ENCODE assay signal across 25 mouse cellular contexts in genomic region chr12:85292288-85292687, GRCm38 (mm10). TPM values are rescaled to one million over a fixed set of nuclear protein-coding genes. Genes with fewer than 3 reads are reported as not detected.
A peak's percentile ranks its signal among the peaks of the same experiment; 100 is the strongest.
DNase-seq lines count a peak whose midpoint lies in the region; ATAC-seq and TF ChIP-seq lines count a peak whose summit lies in the region.
"Had no signal": no experiment of that assay in that cellular context is flagged by ENCODE, and none has a peak within 500 bp of the region (broad histone marks: within the 10 kb centered on the region; RNA-seq: fewer than 3 reads in every experiment).

No protein-coding gene starts in this region.

- in situ Hi-C loops in CH12.LX (cut with MboI; ENCODE audit: low pct_ligation_motif_present, low pct_unique_long_range_greater_than_20kb, low sequenced_read_pairs) = loop anchor here (10.0 kb wide), 1 partner anchor 127 kb away; no protein-coding TSS in a partner anchor

- dilution Hi-C loops in CH12.LX (cut with MboI; ENCODE audit: extremely low pct_ligation_motif_present, extremely low pct_unique_long_range_greater_than_20kb, low sequenced_read_pairs) = no loop called here

- peaks cover 2% of the 10 kb centered on the region; the same call in 1 of the 2 replicates for H3K27me3 ChIP-seq in heart, embryonic 16.5 days (ENCODE audit: control insufficient read depth, insufficient read depth, low read length)
- no peaks in the 10 kb centered on the region for H3K27me3 ChIP-seq in kidney, postnatal 0 days (ENCODE audit: insufficient read depth, low read length)
- no peaks in the 10 kb centered on the region for H3K27me3 ChIP-seq in midbrain, embryonic 11.5 days (ENCODE audit: control insufficient read depth, insufficient read depth, low read length)
- peaks cover 23% of the 10 kb centered on the region for H3K27me3 ChIP-seq in midbrain, embryonic 10.5 days (ENCODE audit: low read depth, poor library complexity, severe bottlenecking)
- H3K27me3 ChIP-seq in CH12.LX (replicated peaks) = peaks cover 13% of the 10 kb centered on the region

- peaks cover 8% of the 10 kb centered on the region for H3K36me3 ChIP-seq in heart, embryonic 16.5 days (ENCODE audit: control insufficient read depth, insufficient read depth)
- H3K36me3 ChIP-seq in kidney, postnatal 0 days (ENCODE audit: insufficient read depth, low read length) = no peaks in the 10 kb centered on the region
- H3K36me3 ChIP-seq in midbrain, embryonic 11.5 days (ENCODE audit: control insufficient read depth, insufficient read depth, low read length) = no peaks in the 10 kb centered on the region
- no peaks in the 10 kb centered on the region for H3K36me3 ChIP-seq in midbrain, embryonic 10.5 days
- no peaks in the 10 kb centered on the region for H3K36me3 ChIP-seq in CH12.LX (replicated peaks in 1 of 2; ENCODE audit: control insufficient read depth in 1 of 2, insufficient read depth in 1 of 2, low read length in 1 of 2)
- H3K36me3 ChIP-seq: embryonic facial prominence, embryonic 13.5 days; embryonic facial prominence, embryonic 15.5 days; forebrain, embryonic 12.5 days had no signal

- no peak for TF ChIP-seq CTCF in kidney, postnatal 0 days (IDR thresholded peaks at IDR 0.05; ENCODE audit: low read depth)
- no peak for TF ChIP-seq CTCF in CH12.LX (conservative IDR thresholded peaks at IDR 0.05 in 1 of 2, IDR thresholded peaks at IDR 0.05 in 1 of 2; ENCODE audit: low read depth in 2 of 2, low read length in 2 of 2)

- DNase-seq in heart, adult 8-10 months (ENCODE audit: low spot score) = no peak
- no peak for DNase-seq in kidney, postnatal 0 days (ENCODE audit: low spot score)
- DNase-seq in kidney, adult 11 months = no peak
- DNase-seq in midbrain, embryonic 11.5 days (ENCODE audit: low spot score, missing footprints) = peak; percentile 54
- DNase-seq in midbrain, embryonic 10.5 days (ENCODE audit: low spot score) = no peak
- no peak for DNase-seq in CH12.LX (ENCODE audit: extremely low read depth)
- DNase-seq: adrenal gland, adult 2 months; adrenal gland, postnatal 10 days; adrenal gland, postnatal 25 days; B cell, adult 2 months; cerebellum, adult 11 months; cerebellum, adult 18-20 months; cerebellum, adult 8-10 months; cerebellum, adult 9-11 months; cerebellum, postnatal 14 days; cerebellum, postnatal 36 days; embryo, embryonic 11 days had no signal

- no peak for ATAC-seq in heart, embryonic 16.5 days (replicated peaks; ENCODE audit: extremely low read depth, insufficient read depth, low FRiP score)
- no peak for ATAC-seq in kidney, postnatal 0 days (replicated peaks; ENCODE audit: low FRiP score, low read depth)
- ATAC-seq in midbrain, embryonic 11.5 days (ENCODE audit: low FRiP score) = no peak
- ATAC-seq: CD4-positive, CD25-positive, alpha-beta regulatory T cell, adult 4 months; forebrain, embryonic 14.5 days had no signal

- no peak for TF ChIP-seq POLR2A in CH12.LX (IDR thresholded peaks at IDR 0.05; ENCODE audit: low read depth, low read length)

- no peak for TF ChIP-seq EP300 in CH12.LX (IDR thresholded peaks at IDR 0.05; ENCODE audit: low read length)

- H3K79me2 ChIP-seq in CH12.LX (replicated peaks; ENCODE audit: control insufficient read depth, extremely low read depth, insufficient read depth, poor library complexity, severe bottlenecking) = no peaks in the 10 kb centered on the region

- H3K9ac ChIP-seq in heart, embryonic 16.5 days (ENCODE audit: low read length) = no peak overlapping the region
- no peak overlapping the region for H3K9ac ChIP-seq in kidney, postnatal 0 days (ENCODE audit: low read depth, low read length)
- no peak overlapping the region for H3K9ac ChIP-seq in midbrain, embryonic 11.5 days (ENCODE audit: low read length)
- peak overlapping the region; percentile 21; the same call in 1 of the 2 replicates for H3K9ac ChIP-seq in CH12.LX (ENCODE audit: insufficient read depth, low read depth)
- H3K9ac ChIP-seq: embryonic facial prominence, embryonic 13.5 days; embryonic facial prominence, embryonic 15.5 days; forebrain, embryonic 12.5 days had no signal

- H3K4me2 ChIP-seq in heart, embryonic 16.5 days (ENCODE audit: low read depth, low read length) = peak overlapping the region; percentile 12; the same call in 1 of the 2 replicates
- H3K4me2 ChIP-seq in kidney, postnatal 0 days (ENCODE audit: low read length) = no peak overlapping the region
- no peak overlapping the region for H3K4me2 ChIP-seq in midbrain, embryonic 11.5 days
- H3K4me2 ChIP-seq in CH12.LX (ENCODE audit: insufficient read depth, low read depth, poor library complexity, severe bottlenecking) = peak overlapping the region; percentile 26; the same call in 1 of the 2 replicates
- H3K4me2 ChIP-seq: embryonic facial prominence, embryonic 13.5 days; embryonic facial prominence, embryonic 15.5 days; forebrain, embryonic 12.5 days had no signal

- no peak for TF ChIP-seq RAD21 in CH12.LX (IDR thresholded peaks at IDR 0.05; ENCODE audit: low read depth, low read length)

- no peak overlapping the region for H3K4me3 ChIP-seq in heart, embryonic 16.5 days (ENCODE audit: low read length)
- H3K4me3 ChIP-seq in kidney, postnatal 0 days (replicated peaks; ENCODE audit: low read depth, low read length) = no peak overlapping the region
- no peak overlapping the region for H3K4me3 ChIP-seq in midbrain, embryonic 11.5 days (ENCODE audit: low read depth, low read length)
- H3K4me3 ChIP-seq in midbrain, embryonic 10.5 days = no peak overlapping the region
- H3K4me3 ChIP-seq in CH12.LX (replicated peaks in 1 of 3; ENCODE audit: low read depth in 2 of 3, low read length in 2 of 3, poor library complexity in 1 of 3) = no peak overlapping the region
- H3K4me3 ChIP-seq: embryonic facial prominence, embryonic 13.5 days; embryonic facial prominence, embryonic 15.5 days; erythroblast, embryonic 14.5 days; forebrain, embryonic 10.5 days; forebrain, embryonic 12.5 days had no signal

- H3K27ac ChIP-seq in heart, embryonic 16.5 days (ENCODE audit: low read length) = 0 out of 2 replicates have a peak overlapping the region, but pooled peaks have one; percentile 4
- 0 out of 2 replicates have a peak overlapping the region, but pooled peaks have one; percentile 39 for H3K27ac ChIP-seq in kidney, postnatal 0 days
- no peak overlapping the region for H3K27ac ChIP-seq in midbrain, embryonic 11.5 days (ENCODE audit: low read depth, low read length)
- no peak overlapping the region for H3K27ac ChIP-seq in midbrain, embryonic 10.5 days (replicated peaks)
- H3K27ac ChIP-seq in CH12.LX (ENCODE audit: insufficient read depth, low read depth) = no peak overlapping the region; the same call in 1 of the 2 replicates
- H3K27ac ChIP-seq: embryonic facial prominence, embryonic 13.5 days; embryonic facial prominence, embryonic 15.5 days; forebrain, embryonic 10.5 days; forebrain, embryonic 12.5 days had no signal

- peaks cover 12% of the 10 kb centered on the region for H3K9me3 ChIP-seq in heart, embryonic 16.5 days (replicated peaks; ENCODE audit: control insufficient read depth, low read length)
- H3K9me3 ChIP-seq in kidney, postnatal 0 days (replicated peaks; ENCODE audit: low read length) = peaks cover 7% of the 10 kb centered on the region; the same call in 1 of the 2 replicates
- no peaks in the 10 kb centered on the region for H3K9me3 ChIP-seq in midbrain, embryonic 11.5 days (ENCODE audit: control insufficient read depth, low read length)
- peaks cover 10% of the 10 kb centered on the region; the same call in 1 of the 2 replicates for H3K9me3 ChIP-seq in midbrain, embryonic 10.5 days (replicated peaks)
- peaks cover 12% of the 10 kb centered on the region for H3K9me3 ChIP-seq in CH12.LX (replicated peaks; ENCODE audit: low read length)
- H3K9me3 ChIP-seq: embryonic facial prominence, embryonic 15.5 days had no signal

- H3K4me1 ChIP-seq in heart, embryonic 16.5 days (ENCODE audit: control insufficient read depth, insufficient read depth, low read length) = peaks cover 13% of the 10 kb centered on the region
- peaks cover 19% of the 10 kb centered on the region for H3K4me1 ChIP-seq in kidney, postnatal 0 days (replicated peaks; ENCODE audit: insufficient read depth, low read length)
- peaks cover 4% of the 10 kb centered on the region; the same call in 1 of the 2 replicates for H3K4me1 ChIP-seq in midbrain, embryonic 11.5 days (ENCODE audit: control insufficient read depth, insufficient read depth, low read length)
- H3K4me1 ChIP-seq in midbrain, embryonic 10.5 days = peaks cover 22% of the 10 kb centered on the region
- peaks cover 7 to 28% of the 10 kb centered on the region in 2 experiments; a peak in 3 of 4 replicates for H3K4me1 ChIP-seq in CH12.LX (ENCODE audit: control insufficient read depth in 1 of 2, insufficient read depth in 2 of 2)

- WGBS in heart, embryonic 16.5 days = 46% methylated on average over 6 of the region's 6 CpGs
- WGBS in kidney, postnatal 0 days = 77% methylated on average over 6 of the region's 6 CpGs
- 83% methylated on average over 6 of the region's 6 CpGs for WGBS in midbrain, embryonic 11.5 days
- 88% methylated on average over 6 of the region's 6 CpGs for WGBS in midbrain, embryonic 10.5 days

RNA-seq across cellular contexts. Expression of gene Zc2hc1c, which starts 3.9 kb away (rescaled TPM):
- 2.1 and 2.2 TPM in 2 replicates for polyA plus RNA-seq in heart, embryonic 16.5 days (2015; fragmentation: Nextera tagmentation; extraction: Ambion mirVana)
- total RNA-seq in heart, adult 8-10 months (2022) = 1 to 10 TPM; 2.6 to 3.2 (median 2.6) TPM
- 3.5 TPM in 2 replicates for polyA plus RNA-seq in kidney, postnatal 0 days (2015; fragmentation: Nextera tagmentation; extraction: Ambion mirVana)
- polyA plus RNA-seq in midbrain, embryonic 11.5 days (2014; fragmentation: Nextera tagmentation; extraction: Ambion mirVana) = 1.0 TPM in 2 replicates
- polyA plus RNA-seq in midbrain, embryonic 10.5 days (2016; fragmentation: Nextera tagmentation; extraction: Ambion mirVana) = 1.2 and 1.5 TPM in 2 replicates
- 0.08 and 0.13 TPM in 2 replicates for total RNA-seq in CH12.LX (2012; rRNA removed)
- total RNA-seq in CH12.LX (2014; rRNA removed) = not detected in 2 replicates
- 0.13 and 0.19 TPM in 2 replicates for polyA plus RNA-seq in CH12.LX (2012; ENCODE audit: insufficient read length, low read depth)

RNA-seq across cellular contexts. Expression of gene Acyp1, which starts 4.0 kb away (rescaled TPM):
- polyA plus RNA-seq in heart, embryonic 16.5 days (2015; fragmentation: Nextera tagmentation; extraction: Ambion mirVana) = 63.2 and 71.1 TPM in 2 replicates
- 10 to 100 TPM; 20.6 to 27.9 (median 22.9) TPM for total RNA-seq in heart, adult 8-10 months (2022)
- polyA plus RNA-seq in kidney, postnatal 0 days (2015; fragmentation: Nextera tagmentation; extraction: Ambion mirVana) = 79.6 and 87.7 TPM in 2 replicates
- 68.0 and 69.5 TPM in 2 replicates for polyA plus RNA-seq in midbrain, embryonic 11.5 days (2014; fragmentation: Nextera tagmentation; extraction: Ambion mirVana)
- polyA plus RNA-seq in midbrain, embryonic 10.5 days (2016; fragmentation: Nextera tagmentation; extraction: Ambion mirVana) = 60.3 and 61.4 TPM in 2 replicates
- 22.7 and 27.5 TPM in 2 replicates for total RNA-seq in CH12.LX (2012; rRNA removed)
- 34.0 and 37.2 TPM in 2 replicates for total RNA-seq in CH12.LX (2014; rRNA removed)
- 10.7 and 15.3 TPM in 2 replicates for polyA plus RNA-seq in CH12.LX (2012; ENCODE audit: insufficient read length, low read depth)

RNA-seq across cellular contexts. Expression of gene Mlh3, which starts 21.9 kb away (rescaled TPM):
- 6.4 and 7.4 TPM in 2 replicates for polyA plus RNA-seq in heart, embryonic 16.5 days (2015; fragmentation: Nextera tagmentation; extraction: Ambion mirVana)
- 10 to 100 TPM in 2 of 4 experiments, 1 to 10 TPM in 2; 9.4 to 11.3 (median 10.3) TPM for total RNA-seq in heart, adult 8-10 months (2022)
- 7.1 and 7.3 TPM in 2 replicates for polyA plus RNA-seq in kidney, postnatal 0 days (2015; fragmentation: Nextera tagmentation; extraction: Ambion mirVana)
- 10.1 and 10.4 TPM in 2 replicates for polyA plus RNA-seq in midbrain, embryonic 11.5 days (2014; fragmentation: Nextera tagmentation; extraction: Ambion mirVana)
- polyA plus RNA-seq in midbrain, embryonic 10.5 days (2016; fragmentation: Nextera tagmentation; extraction: Ambion mirVana) = 8.2 and 8.8 TPM in 2 replicates
- total RNA-seq in CH12.LX (2012; rRNA removed) = 6.1 and 7.8 TPM in 2 replicates
- total RNA-seq in CH12.LX (2014; rRNA removed) = 8.2 and 9.8 TPM in 2 replicates
- 6.7 and 8.3 TPM in 2 replicates for polyA plus RNA-seq in CH12.LX (2012; ENCODE audit: insufficient read length, low read depth)

RNA-seq across cellular contexts. Expression of gene Nek9, which starts 46.9 kb away (rescaled TPM):
- polyA plus RNA-seq in heart, embryonic 16.5 days (2015; fragmentation: Nextera tagmentation; extraction: Ambion mirVana) = 19.0 and 20.6 TPM in 2 replicates
- 100 to 1,000 TPM; 119 to 127 (median 123) TPM for total RNA-seq in heart, adult 8-10 months (2022)
- polyA plus RNA-seq in kidney, postnatal 0 days (2015; fragmentation: Nextera tagmentation; extraction: Ambion mirVana) = 15.5 and 16.4 TPM in 2 replicates
- polyA plus RNA-seq in midbrain, embryonic 11.5 days (2014; fragmentation: Nextera tagmentation; extraction: Ambion mirVana) = 10.4 and 10.6 TPM in 2 replicates
- polyA plus RNA-seq in midbrain, embryonic 10.5 days (2016; fragmentation: Nextera tagmentation; extraction: Ambion mirVana) = 20.6 and 21.5 TPM in 2 replicates
- total RNA-seq in CH12.LX (2012; rRNA removed) (23.5 and 27.4 TPM in 2 replicates), CH12.LX (2014; rRNA removed) (12.7 and 15.6 TPM in 2 replicates)
- 30.9 and 32.0 TPM in 2 replicates for polyA plus RNA-seq in CH12.LX (2012; ENCODE audit: insufficient read length, low read depth)

Comparison
In these comparisons a context has a peak if more than half of its experiments do, and no peak if none do; other contexts are left out.
1. H3K27ac ChIP-seq: peak in heart, embryonic 16.5 days (single experiment) and kidney, postnatal 0 days (single experiment); none in midbrain, embryonic 11.5 days (single experiment), midbrain, embryonic 10.5 days (single experiment) and CH12.LX (single experiment).
2. H3K4me2 ChIP-seq: peak in heart, embryonic 16.5 days (single experiment) and CH12.LX (single experiment); none in kidney, postnatal 0 days (single experiment) and midbrain, embryonic 11.5 days (single experiment).